Mouse (Mus musculus) embryonic facial prominence, embryonic 14.5 days (tissue): ENCODE results near the gene Rtn4rl1. TPM values are rescaled to one million over a fixed set of nuclear protein-coding genes. Genes with fewer than 3 reads are reported as not detected.

ENCODE experiments used
- ATAC-seq: fragments of 200-750 bp; cut with Nextera tagmentation; 2 replicates; pipeline ENCODE4 v1.8.0; 2017; ENCODE audit warnings: low read depth, moderate number of reproducible peaks, moderate TSS enrichment
- DNase-seq: peaks from one replicate; pipeline ENCODE4 v3.0.0-alpha.2; 2015; ENCODE audit warnings: low spot score
- H3K27ac ChIP-seq: fragments of 300-500 bp; sonication (generic); replicated peaks from 2 replicates; pipeline ENCODE4 v1.5.1; 2014; ENCODE audit warnings: low read depth, mild to moderate bottlenecking, low read length, moderate library complexity
- H3K27me3 ChIP-seq: fragments of 300-500 bp; sonication (generic); replicated peaks from 2 replicates; pipeline ENCODE4 v1.6.1; 2014; ENCODE audit warnings: low read length; ENCODE audit not compliant: control insufficient read depth, insufficient read depth
- H3K36me3 ChIP-seq: fragments of 300-500 bp; sonication (generic); 2 replicates; pipeline ENCODE4 v1.6.1; 2014; ENCODE audit warnings: low read length, mixed read lengths; ENCODE audit not compliant: control insufficient read depth, insufficient read depth
- H3K4me1 ChIP-seq: fragments of 300-500 bp; sonication (generic); 2 replicates; pipeline ENCODE4 v1.6.1; 2014; ENCODE audit warnings: antibody characterized with exemption, low read length; ENCODE audit not compliant: control insufficient read depth, insufficient read depth
- H3K4me2 ChIP-seq: fragments of 300-500 bp; sonication (generic); 2 replicates; pipeline ENCODE4 v1.6.1; 2014; ENCODE audit warnings: low read depth, mild to moderate bottlenecking, low read length, moderate library complexity, mixed read lengths
- H3K4me3 ChIP-seq: fragments of 300-500 bp; sonication (generic); 2 replicates; pipeline ENCODE4 v1.5.1; 2014; ENCODE audit warnings: low read depth, mild to moderate bottlenecking, low read length
- H3K9ac ChIP-seq: fragments of 300-500 bp; sonication (generic); 2 replicates; pipeline ENCODE4 v1.6.1; 2014; ENCODE audit warnings: low read depth, mild to moderate bottlenecking, low read length, moderate library complexity, mixed read lengths
- H3K9me3 ChIP-seq: fragments of 300-500 bp; sonication (generic); 2 replicates; pipeline ENCODE4 v1.6.1; 2016; ENCODE audit warnings: low read length; ENCODE audit not compliant: control insufficient read depth
- WGBS: fragments of 180-500 bp; shearing (Covaris S2); extraction: QIAGEN DNeasy Blood & Tissue Kit; methylation state at CpG from one replicate; pipeline ENCODE4 v1.1.7; 2014; 5-methylcytosine and 5-hydroxymethylcytosine counted together
- polyA plus RNA-seq: library from polyadenylated mRNA; unstranded; fragments of >200 nt; fragmentation: Nextera tagmentation; extraction: Ambion mirVana; gene quantifications from 2 replicates; pipeline ENCODE4 v1.2.1, GENCODE M21; 2014

Gene Rtn4rl1
- polyA plus RNA-seq, 1 experiment from 2014 or later = 4.9 TPM

DNA sequence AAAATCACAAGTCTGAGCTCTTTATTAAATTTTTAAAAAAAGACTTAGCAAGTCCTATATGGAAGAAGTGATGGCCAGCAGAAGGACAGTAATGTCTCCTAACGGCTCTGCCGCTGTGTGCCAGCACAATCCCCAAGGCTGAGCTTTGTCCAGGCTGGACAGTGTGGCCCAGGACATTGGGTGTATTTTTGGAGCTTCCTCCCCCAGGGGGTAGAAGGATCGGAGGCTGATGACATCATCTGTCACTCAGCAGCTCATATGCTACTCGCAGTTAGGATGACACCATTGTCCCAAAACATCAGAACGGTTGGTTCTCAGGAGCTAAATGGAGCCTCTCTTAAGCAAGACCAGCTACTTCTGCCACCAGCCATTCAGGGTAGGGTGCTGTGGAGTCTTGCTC, 74.9 kb downstream of the Rtn4rl1 start:
- 47% methylated on average over 5 of the region's 5 CpGs for WGBS
- H3K36me3 ChIP-seq = no peaks in the 10 kb centered on the region
- DNase-seq = no peak
- no peak overlapping the region for H3K4me2 ChIP-seq
- H3K27me3 ChIP-seq = no peaks in the 10 kb centered on the region
- H3K4me3 ChIP-seq = no peak overlapping the region
- H3K9me3 ChIP-seq = no peaks in the 10 kb centered on the region
- no peaks in the 10 kb centered on the region for H3K4me1 ChIP-seq
- no peak for ATAC-seq
- no peak overlapping the region for H3K27ac ChIP-seq
- H3K9ac ChIP-seq = no peak overlapping the region

DNA sequence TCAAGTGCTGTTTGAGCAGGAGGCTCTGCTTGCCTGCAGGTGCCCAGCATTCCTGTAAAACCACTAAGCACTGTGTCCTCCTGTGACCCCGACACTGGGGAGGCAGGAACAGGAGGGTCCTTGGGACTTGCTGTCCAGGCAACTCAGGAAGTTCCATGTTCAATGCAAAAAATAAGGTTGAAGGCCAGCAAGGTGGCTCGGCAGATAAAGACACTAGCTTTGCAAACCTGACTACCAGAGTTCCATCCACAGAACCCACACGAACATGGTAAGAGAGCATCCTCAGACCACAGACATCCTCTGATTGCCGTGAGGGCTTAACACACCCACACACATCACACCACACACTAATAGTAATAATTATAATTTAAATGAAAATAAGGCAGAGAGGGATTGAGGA, 75.6 kb downstream of the Rtn4rl1 start:
- H3K27me3 ChIP-seq = no peaks in the 10 kb centered on the region
- no peak for ATAC-seq
- 86% methylated on average over 4 of the region's 4 CpGs for WGBS
- no peak overlapping the region for H3K4me3 ChIP-seq
- no peak for DNase-seq
- no peaks in the 10 kb centered on the region for H3K4me1 ChIP-seq
- H3K27ac ChIP-seq = no peak overlapping the region
- H3K9me3 ChIP-seq = no peaks in the 10 kb centered on the region
- H3K4me2 ChIP-seq = no peak overlapping the region
- no peak overlapping the region for H3K9ac ChIP-seq
- H3K36me3 ChIP-seq = no peaks in the 10 kb centered on the region

DNA sequence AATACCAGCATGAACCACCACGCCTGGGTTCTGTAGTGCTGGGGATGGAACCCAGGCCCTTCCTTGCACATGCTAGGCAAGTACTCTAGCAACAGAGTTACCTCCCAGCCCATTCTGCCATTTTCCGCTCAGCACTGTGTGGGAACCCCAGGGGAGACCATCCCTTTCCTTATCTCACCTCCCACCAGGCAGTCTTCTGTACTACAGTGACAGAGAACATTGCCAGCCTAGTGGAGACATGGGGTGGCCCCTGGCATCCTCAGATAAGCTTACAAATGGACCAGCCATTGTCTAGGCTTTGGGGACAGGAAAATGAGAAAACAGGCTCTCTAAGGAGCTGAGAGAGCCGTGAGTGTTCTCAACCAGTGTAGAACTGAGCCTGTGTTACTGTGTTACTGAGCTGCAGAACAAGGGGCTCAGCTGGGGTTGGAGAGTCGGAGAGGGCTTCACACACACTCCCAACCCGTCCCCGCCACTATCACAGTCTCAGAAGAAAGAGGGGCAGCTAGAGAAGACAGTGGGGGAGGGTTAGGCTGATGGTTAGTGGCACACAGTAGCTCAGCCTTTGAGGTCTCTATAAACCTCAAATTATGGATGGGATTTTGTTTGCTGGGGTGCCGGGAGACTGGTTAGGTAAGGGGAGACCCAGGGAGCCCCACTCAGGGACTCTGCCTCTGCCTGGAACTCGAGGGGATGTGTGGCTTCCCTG, 76.8 kb downstream of the Rtn4rl1 start:
- Histone ChIP-seq H3K4me1 (peaks cover 7% of the 10 kb centered on the region), H3K9ac (no peak overlapping the region), H3K27ac (no peak overlapping the region; the same call in 1 of the 2 replicates), H3K36me3 (no peaks in the 10 kb centered on the region), H3K27me3 (no peaks in the 10 kb centered on the region), H3K9me3 (no peaks in the 10 kb centered on the region), H3K4me2 (no peak overlapping the region), H3K4me3 (no peak overlapping the region)
- ATAC-seq (no peak), DNase-seq (no peak)
- 70% methylated on average over 7 of the region's 8 CpGs for WGBS

DNA sequence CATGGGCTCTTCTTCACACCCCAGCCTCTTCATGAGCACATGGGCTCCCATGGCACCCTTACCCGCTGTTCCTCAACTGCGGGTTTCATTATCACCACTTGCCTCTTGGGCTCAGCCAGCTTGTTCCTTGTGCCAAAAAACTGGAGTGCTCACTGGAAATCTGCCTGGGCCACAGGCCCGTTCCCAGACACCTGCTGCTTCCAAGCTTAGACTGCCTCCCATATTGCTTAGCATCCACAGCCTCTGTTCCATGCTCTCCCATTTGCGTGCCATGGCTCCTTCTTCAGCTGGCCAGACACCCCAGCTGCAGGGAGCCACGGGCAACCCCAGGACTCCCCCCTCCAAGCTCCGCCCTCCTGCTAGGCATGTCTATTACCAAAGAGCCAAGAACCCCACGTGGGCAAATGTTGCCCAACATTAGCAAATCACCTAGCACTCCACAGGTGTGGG, 77.4 kb downstream of the Rtn4rl1 start:
- no peak overlapping the region for H3K4me2 ChIP-seq
- DNase-seq (no peak), ATAC-seq (no peak)
- no peaks in the 10 kb centered on the region for H3K9me3 ChIP-seq
- WGBS = 60% methylated on average over 7 of the region's 7 CpGs
- no peak overlapping the region for H3K27ac ChIP-seq
- H3K4me1 ChIP-seq = peaks cover 8% of the 10 kb centered on the region
- no peak overlapping the region for H3K9ac ChIP-seq
- no peak overlapping the region for H3K4me3 ChIP-seq
- no peaks in the 10 kb centered on the region for H3K36me3 ChIP-seq
- H3K27me3 ChIP-seq = no peaks in the 10 kb centered on the region

DNA sequence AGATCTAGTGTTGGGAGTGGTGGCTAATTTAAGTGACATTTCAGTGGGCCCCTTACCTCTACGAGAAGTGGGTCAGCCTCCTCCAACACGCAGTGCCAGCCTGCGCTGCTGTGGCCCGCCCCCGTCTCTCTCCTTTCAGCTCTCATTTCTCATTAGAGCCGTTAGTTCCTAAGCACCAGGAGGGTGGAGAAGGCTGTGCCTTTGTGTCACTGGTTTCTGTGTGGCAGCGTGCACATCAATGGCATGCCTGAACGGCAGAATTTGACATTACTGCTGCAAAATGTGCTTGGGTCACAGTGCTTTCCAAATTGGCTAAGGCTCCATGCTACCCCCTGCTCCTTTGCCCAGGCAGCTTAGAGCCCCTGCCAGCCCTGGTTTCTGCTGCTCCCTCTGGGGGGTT, 79.9 kb downstream of the Rtn4rl1 start:
- Histone ChIP-seq H3K9ac (no peak overlapping the region), H3K9me3 (no peaks in the 10 kb centered on the region), H3K27ac (no peak overlapping the region), H3K36me3 (no peaks in the 10 kb centered on the region), H3K4me3 (no peak overlapping the region), H3K4me2 (no peak overlapping the region), H3K27me3 (no peaks in the 10 kb centered on the region), H3K4me1 (peaks cover 8% of the 10 kb centered on the region)
- WGBS = 25% methylated on average over 8 of the region's 8 CpGs
- DNase-seq = no peak
- peak; percentile 53; the same call in 1 of the 2 replicates for ATAC-seq

DNA sequence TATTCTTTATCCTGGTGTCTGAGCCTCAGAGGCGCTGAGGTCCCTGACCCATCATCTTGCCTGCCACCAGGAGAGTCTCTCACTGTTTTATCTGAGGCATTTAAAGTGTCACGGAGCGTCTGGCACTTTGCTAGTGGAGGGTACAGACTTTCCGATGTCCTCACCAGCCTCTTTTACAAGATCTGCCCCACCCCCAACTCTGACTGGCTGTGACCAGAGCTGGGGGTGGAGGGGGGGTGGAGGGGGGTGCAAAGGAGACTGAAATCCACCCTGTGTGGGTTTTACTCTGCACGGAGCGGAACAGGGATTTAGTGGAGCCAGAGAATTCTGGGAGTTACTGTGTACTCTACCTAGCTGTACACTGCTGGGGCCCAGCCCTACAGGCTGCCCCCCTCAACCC, 81.5 kb downstream of the Rtn4rl1 start:
- no peaks in the 10 kb centered on the region for H3K9me3 ChIP-seq
- no peak overlapping the region for H3K4me2 ChIP-seq
- WGBS = 17% methylated on average over 6 of the region's 6 CpGs
- H3K27ac ChIP-seq = no peak overlapping the region
- H3K27me3 ChIP-seq = no peaks in the 10 kb centered on the region
- DNase-seq = no peak
- peaks cover 18% of the 10 kb centered on the region for H3K4me1 ChIP-seq
- ATAC-seq = no peak
- H3K36me3 ChIP-seq = no peaks in the 10 kb centered on the region
- no peak overlapping the region for H3K4me3 ChIP-seq
- no peak overlapping the region for H3K9ac ChIP-seq

DNA sequence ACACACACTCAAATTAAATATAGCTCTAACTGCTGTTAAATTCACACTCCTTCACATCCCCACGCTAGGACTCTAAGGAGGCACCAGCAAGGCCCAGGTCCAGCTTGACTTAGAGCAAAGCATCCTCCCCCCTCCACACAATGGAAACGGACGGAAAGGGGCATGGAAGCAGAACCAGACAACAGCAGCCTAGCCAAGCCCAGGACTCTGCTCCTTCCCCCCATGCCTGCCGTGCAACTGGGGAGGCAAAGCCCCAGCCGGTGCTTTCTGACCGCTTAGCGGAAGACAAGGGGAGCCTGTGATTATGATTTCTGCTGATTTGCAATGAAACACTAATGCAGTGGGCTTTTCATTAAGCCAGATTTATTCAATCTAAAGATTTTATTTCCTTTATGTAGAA, 84.5 kb downstream of the Rtn4rl1 start:
- no peak overlapping the region for H3K27ac ChIP-seq
- H3K36me3 ChIP-seq = no peaks in the 10 kb centered on the region
- DNase-seq (no peak), ATAC-seq (no peak)
- no peak overlapping the region for H3K9ac ChIP-seq
- peaks cover 38% of the 10 kb centered on the region for H3K4me1 ChIP-seq
- H3K4me3 ChIP-seq = no peak overlapping the region
- H3K27me3 ChIP-seq = peaks cover 29% of the 10 kb centered on the region
- no peaks in the 10 kb centered on the region for H3K9me3 ChIP-seq
- WGBS = 64% methylated on average over 7 of the region's 7 CpGs
- H3K4me2 ChIP-seq = no peak overlapping the region

DNA sequence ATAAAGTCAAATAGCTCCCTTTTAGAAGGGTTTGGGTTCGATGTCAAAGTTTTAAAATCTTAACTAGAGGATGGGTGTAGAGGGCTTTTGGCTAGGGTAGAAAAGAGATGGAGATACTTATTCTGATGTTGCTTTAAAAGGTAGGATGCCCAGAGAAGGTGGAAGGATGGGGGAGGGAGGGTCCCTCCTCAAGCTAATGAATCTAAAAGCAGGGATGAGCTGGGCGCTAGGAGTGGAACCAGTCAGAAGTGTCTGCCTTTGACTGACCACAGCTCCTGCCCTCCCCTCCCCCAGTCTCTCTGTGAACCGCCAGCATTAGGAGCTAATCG, 85.4 kb downstream of the Rtn4rl1 start:
- Histone ChIP-seq H3K9ac (no peak overlapping the region), H3K36me3 (no peaks in the 10 kb centered on the region), H3K27ac (no peak overlapping the region), H3K4me3 (peak overlapping the region; percentile 14; the same call in 1 of the 2 replicates), H3K9me3 (no peaks in the 10 kb centered on the region), H3K4me2 (peak overlapping the region; percentile 48), H3K27me3 (peaks cover 33% of the 10 kb centered on the region), H3K4me1 (peaks cover 38% of the 10 kb centered on the region)
- no peak for ATAC-seq
- 11% methylated on average over 4 of the region's 4 CpGs for WGBS
- no peak for DNase-seq

DNA sequence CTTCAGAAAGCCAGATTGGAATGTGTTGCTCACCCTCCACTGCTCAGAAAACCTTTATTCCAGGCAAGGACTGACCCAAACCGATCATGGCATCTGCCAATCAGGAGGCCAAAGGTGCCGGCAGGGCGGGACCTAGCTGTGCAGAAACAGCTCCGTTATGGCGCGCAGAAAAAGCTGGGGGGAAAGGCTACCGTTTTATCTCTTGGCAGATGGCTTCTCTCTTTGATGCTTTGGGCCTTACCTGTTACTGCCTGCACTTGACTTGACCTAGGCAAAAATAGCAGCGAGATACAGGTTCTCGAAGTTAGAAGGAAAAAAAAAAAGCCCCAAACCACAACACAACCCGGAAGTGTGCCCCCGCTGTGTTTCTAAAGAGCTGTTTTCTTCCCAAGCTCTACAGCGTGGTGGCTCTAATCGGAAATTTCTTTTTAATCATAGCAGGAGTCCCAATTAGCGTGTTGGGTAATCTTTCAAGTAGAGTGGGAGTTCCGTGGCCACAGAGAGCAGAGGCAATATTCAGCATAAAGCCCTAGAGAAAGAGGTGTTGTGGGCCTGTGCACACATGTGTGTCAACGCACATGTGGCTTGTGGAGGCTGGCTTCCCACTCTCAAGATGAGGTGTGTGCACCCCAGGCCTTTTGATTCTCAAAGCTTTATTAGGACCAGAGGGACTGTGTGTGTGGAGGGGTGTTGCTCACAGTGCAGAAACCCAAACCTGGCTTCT, 85.9 kb downstream of the Rtn4rl1 start:
- DNase-seq (peak; percentile 34), ATAC-seq (no peak; the same call in 1 of the 2 replicates)
- WGBS = 6% methylated on average over 16 of the region's 16 CpGs
- no peaks in the 10 kb centered on the region for H3K9me3 ChIP-seq
- H3K27ac ChIP-seq = no peak overlapping the region
- H3K4me2 ChIP-seq = peak overlapping the region; percentile 48
- H3K9ac ChIP-seq = no peak overlapping the region
- no peaks in the 10 kb centered on the region for H3K36me3 ChIP-seq
- peak overlapping the region; percentile 14 for H3K4me3 ChIP-seq
- peaks cover 38% of the 10 kb centered on the region for H3K4me1 ChIP-seq
- peaks cover 33% of the 10 kb centered on the region for H3K27me3 ChIP-seq
